Mouse (Mus musculus): ENCODE data around the gene Bdh2. TPM values are rescaled to one million over a fixed set of nuclear protein-coding genes. Genes with fewer than 3 reads are reported as not detected.

The Bdh2 gene
- polyA plus RNA-seq (2014; fragmentation: Nextera tagmentation; extraction: Ambion mirVana), result 18.1 and 18.2 TPM in 2 replicates

- ATAC-seq (ENCODE audit: low FRiP score, low TSS enrichment), result peak; percentile 93
- Histone ChIP-seq H3K36me3 (ENCODE audit: control insufficient read depth, insufficient read depth, low read length) (no peaks in the 10 kb centered on the region), H3K9me3 (ENCODE audit: control insufficient read depth, low read length) (no peaks in the 10 kb centered on the region), H3K9ac (ENCODE audit: low read depth, low read length) (peak within 1 kb of the TSS; percentile 18; the same call in 1 of the 2 replicates), H3K27ac (ENCODE audit: low read depth, low read length) (0 out of 2 replicates have a peak within 1 kb of the TSS, but pooled peaks have one; percentile 30), H3K27me3 (ENCODE audit: control insufficient read depth, insufficient read depth, low read length) (no peaks in the 10 kb centered on the region), H3K4me2 (replicated peaks; ENCODE audit: low read depth, low read length) (peak within 1 kb of the TSS; percentile 16; the same call in 1 of the 2 replicates), H3K4me1 (ENCODE audit: control insufficient read depth, insufficient read depth, low read length) (no peaks in the 10 kb centered on the region), H3K4me3 (ENCODE audit: low read length) (peak within 1 kb of the TSS; percentile 10; the same call in 1 of the 2 replicates)
- WGBS, result 20% methylated on average over 14 of the region's 14 CpGs
Measured at GRCm38 (mm10) chr3:135280669-135281415, at the start of gene Bdh2. Gene Bdh2, plus strand, starts transcription at chr3:135281221.

GRCm38 (mm10) chr3:135232058-135232457 is 49.0 kb upstream of the Bdh2 start:
- Histone ChIP-seq H3K4me1 (ENCODE audit: control insufficient read depth, insufficient read depth, low read length) (no peaks in the 10 kb centered on the region), H3K9me3 (ENCODE audit: control insufficient read depth, low read length) (no peaks in the 10 kb centered on the region), H3K36me3 (ENCODE audit: control insufficient read depth, insufficient read depth, low read length) (peaks cover 75% of the 10 kb centered on the region), H3K4me2 (replicated peaks; ENCODE audit: low read depth, low read length) (no peak overlapping the region), H3K27me3 (ENCODE audit: control insufficient read depth, insufficient read depth, low read length) (no peaks in the 10 kb centered on the region), H3K27ac (ENCODE audit: low read depth, low read length) (no peak overlapping the region), H3K9ac (ENCODE audit: low read depth, low read length) (no peak overlapping the region), H3K4me3 (ENCODE audit: low read length) (no peak overlapping the region)
- 85% methylated on average over 3 of the region's 3 CpGs for WGBS
- ATAC-seq (ENCODE audit: low FRiP score, low TSS enrichment), result no peak

GRCm38 (mm10) chr3:135232462-135232861 is 48.6 kb upstream of the Bdh2 start:
- no peaks in the 10 kb centered on the region for H3K4me1 ChIP-seq (ENCODE audit: control insufficient read depth, insufficient read depth, low read length)
- WGBS, result 83% methylated on average over 3 of the region's 3 CpGs
- H3K4me2 ChIP-seq (replicated peaks; ENCODE audit: low read depth, low read length), result no peak overlapping the region
- no peak overlapping the region for H3K4me3 ChIP-seq (ENCODE audit: low read length)
- no peak for ATAC-seq (ENCODE audit: low FRiP score, low TSS enrichment)
- peaks cover 79% of the 10 kb centered on the region for H3K36me3 ChIP-seq (ENCODE audit: control insufficient read depth, insufficient read depth, low read length)
- H3K27me3 ChIP-seq (ENCODE audit: control insufficient read depth, insufficient read depth, low read length), result no peaks in the 10 kb centered on the region
- no peaks in the 10 kb centered on the region for H3K9me3 ChIP-seq (ENCODE audit: control insufficient read depth, low read length)
- H3K27ac ChIP-seq (ENCODE audit: low read depth, low read length), result no peak overlapping the region
- H3K9ac ChIP-seq (ENCODE audit: low read depth, low read length), result no peak overlapping the region

- H3K9ac ChIP-seq (ENCODE audit: low read depth, low read length), result no peak overlapping the region
- H3K4me2 ChIP-seq (replicated peaks; ENCODE audit: low read depth, low read length), result no peak overlapping the region
- H3K27ac ChIP-seq (ENCODE audit: low read depth, low read length), result no peak overlapping the region
- no peaks in the 10 kb centered on the region for H3K4me1 ChIP-seq (ENCODE audit: control insufficient read depth, insufficient read depth, low read length)
- H3K4me3 ChIP-seq (ENCODE audit: low read length), result no peak overlapping the region
- peaks cover 92% of the 10 kb centered on the region for H3K36me3 ChIP-seq (ENCODE audit: control insufficient read depth, insufficient read depth, low read length)
- no peaks in the 10 kb centered on the region for H3K9me3 ChIP-seq (ENCODE audit: control insufficient read depth, low read length)
- no peaks in the 10 kb centered on the region for H3K27me3 ChIP-seq (ENCODE audit: control insufficient read depth, insufficient read depth, low read length)
- ATAC-seq (ENCODE audit: low FRiP score, low TSS enrichment), result no peak
Measured at GRCm38 (mm10) chr3:135245733-135246132, 35.3 kb upstream of the Bdh2 start.

- Histone ChIP-seq H3K4me2 (replicated peaks; ENCODE audit: low read depth, low read length) (no peak overlapping the region), H3K4me1 (ENCODE audit: control insufficient read depth, insufficient read depth, low read length) (no peaks in the 10 kb centered on the region), H3K27ac (ENCODE audit: low read depth, low read length) (no peak overlapping the region), H3K27me3 (ENCODE audit: control insufficient read depth, insufficient read depth, low read length) (no peaks in the 10 kb centered on the region), H3K9me3 (ENCODE audit: control insufficient read depth, low read length) (no peaks in the 10 kb centered on the region), H3K36me3 (ENCODE audit: control insufficient read depth, insufficient read depth, low read length) (peaks cover 93% of the 10 kb centered on the region), H3K4me3 (ENCODE audit: low read length) (no peak overlapping the region), H3K9ac (ENCODE audit: low read depth, low read length) (no peak overlapping the region)
- WGBS, result 97% methylated on average over 6 of the region's 6 CpGs
- no peak for ATAC-seq (ENCODE audit: low FRiP score, low TSS enrichment)
Measured at GRCm38 (mm10) chr3:135246828-135247227, 34.2 kb upstream of the Bdh2 start.

- WGBS, result 77% methylated on average over 6 of the region's 6 CpGs
- H3K36me3 ChIP-seq (ENCODE audit: control insufficient read depth, insufficient read depth, low read length), result peaks cover 80% of the 10 kb centered on the region
- H3K4me2 ChIP-seq (replicated peaks; ENCODE audit: low read depth, low read length), result no peak overlapping the region
- no peaks in the 10 kb centered on the region for H3K27me3 ChIP-seq (ENCODE audit: control insufficient read depth, insufficient read depth, low read length)
- peak; percentile 75; the same call in 1 of the 2 replicates for ATAC-seq (ENCODE audit: low FRiP score, low TSS enrichment)
- H3K4me1 ChIP-seq (ENCODE audit: control insufficient read depth, insufficient read depth, low read length), result no peaks in the 10 kb centered on the region
- H3K27ac ChIP-seq (ENCODE audit: low read depth, low read length), result no peak overlapping the region
- H3K9me3 ChIP-seq (ENCODE audit: control insufficient read depth, low read length), result no peaks in the 10 kb centered on the region
- no peak overlapping the region for H3K4me3 ChIP-seq (ENCODE audit: low read length)
- H3K9ac ChIP-seq (ENCODE audit: low read depth, low read length), result no peak overlapping the region
Measured at GRCm38 (mm10) chr3:135249104-135249503, 31.9 kb upstream of the Bdh2 start.

- no peak for ATAC-seq (ENCODE audit: low FRiP score, low TSS enrichment)
- Histone ChIP-seq H3K4me2 (replicated peaks; ENCODE audit: low read depth, low read length) (no peak overlapping the region), H3K36me3 (ENCODE audit: control insufficient read depth, insufficient read depth, low read length) (peaks cover 72% of the 10 kb centered on the region)
Measured at GRCm38 (mm10) chr3:135251825-135252224, 29.2 kb upstream of the Bdh2 start.

GRCm38 (mm10) chr3:135254784-135255183 is 26.2 kb upstream of the Bdh2 start:
- H3K36me3 ChIP-seq (ENCODE audit: control insufficient read depth, insufficient read depth, low read length), result peaks cover 73% of the 10 kb centered on the region

More at GRCm38 (mm10) chr3:135251825-135252224, 29.2 kb upstream of the Bdh2 start:
- Histone ChIP-seq H3K4me3 (ENCODE audit: low read length) (no peak overlapping the region), H3K4me1 (ENCODE audit: control insufficient read depth, insufficient read depth, low read length) (no peaks in the 10 kb centered on the region), H3K27ac (ENCODE audit: low read depth, low read length) (no peak overlapping the region), H3K9ac (ENCODE audit: low read depth, low read length) (no peak overlapping the region), H3K27me3 (ENCODE audit: control insufficient read depth, insufficient read depth, low read length) (no peaks in the 10 kb centered on the region), H3K9me3 (ENCODE audit: control insufficient read depth, low read length) (no peaks in the 10 kb centered on the region)
- 93% methylated on average over 6 of the region's 6 CpGs for WGBS

GRCm38 (mm10) chr3:135258919-135259318 is 22.1 kb upstream of the Bdh2 start:
- ATAC-seq (ENCODE audit: low FRiP score, low TSS enrichment), result no peak
- 91% methylated on average over 10 of the region's 10 CpGs for WGBS
- Histone ChIP-seq H3K4me1 (ENCODE audit: control insufficient read depth, insufficient read depth, low read length) (no peaks in the 10 kb centered on the region), H3K9ac (ENCODE audit: low read depth, low read length) (no peak overlapping the region), H3K9me3 (ENCODE audit: control insufficient read depth, low read length) (no peaks in the 10 kb centered on the region), H3K4me2 (replicated peaks; ENCODE audit: low read depth, low read length) (no peak overlapping the region), H3K27ac (ENCODE audit: low read depth, low read length) (no peak overlapping the region), H3K27me3 (ENCODE audit: control insufficient read depth, insufficient read depth, low read length) (no peaks in the 10 kb centered on the region), H3K36me3 (ENCODE audit: control insufficient read depth, insufficient read depth, low read length) (peaks cover 85% of the 10 kb centered on the region), H3K4me3 (ENCODE audit: low read length) (no peak overlapping the region)

More at GRCm38 (mm10) chr3:135254784-135255183, 26.2 kb upstream of the Bdh2 start:
- ATAC-seq (ENCODE audit: low FRiP score, low TSS enrichment), result no peak
- no peak overlapping the region for H3K4me3 ChIP-seq (ENCODE audit: low read length)
- no peaks in the 10 kb centered on the region for H3K27me3 ChIP-seq (ENCODE audit: control insufficient read depth, insufficient read depth, low read length)
- no peak overlapping the region for H3K27ac ChIP-seq (ENCODE audit: low read depth, low read length)
- H3K9ac ChIP-seq (ENCODE audit: low read depth, low read length), result no peak overlapping the region
- H3K4me1 ChIP-seq (ENCODE audit: control insufficient read depth, insufficient read depth, low read length), result no peaks in the 10 kb centered on the region
- H3K4me2 ChIP-seq (replicated peaks; ENCODE audit: low read depth, low read length), result no peak overlapping the region
- H3K9me3 ChIP-seq (ENCODE audit: control insufficient read depth, low read length), result no peaks in the 10 kb centered on the region

Measured in kidney, embryonic 14.5 days (tissue).